Mouse (Mus musculus) heart, postnatal 0 days (tissue): Measurements from ENCODE around the gene Smtnl2.

Source experiments
- CTCF ChIP-seq: IDR thresholded peaks from 2 replicates; pipeline ENCODE4 v1.5.1; 2016; ENCODE audit warnings: antibody characterized with exemption, control low read depth, low read depth
- EP300 ChIP-seq: IDR thresholded peaks from 2 replicates; pipeline ENCODE4 v1.6.1; 2016; ENCODE audit warnings: antibody characterized with exemption, low read depth

DNA sequence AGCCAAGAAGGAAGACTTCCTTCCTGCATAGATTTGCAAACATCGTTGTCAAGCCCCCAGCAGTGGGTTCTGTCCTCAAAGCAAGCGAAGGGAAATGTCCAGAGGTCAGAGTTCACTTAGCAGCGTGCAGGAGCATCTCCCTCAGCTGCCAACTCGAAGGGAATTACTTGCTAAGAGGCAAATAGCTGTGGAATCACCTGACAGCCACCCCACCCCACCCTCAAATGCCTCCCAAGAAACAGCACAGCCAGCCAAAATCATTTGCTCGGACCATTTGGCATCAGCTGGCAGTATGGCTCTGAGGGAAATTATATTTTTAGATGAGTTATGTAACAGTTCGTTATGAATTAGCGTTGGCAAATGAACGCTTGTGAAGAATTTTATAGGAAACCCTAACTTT is 62.5 kb downstream of the Smtnl2 start:
- TF ChIP-seq CTCF (no peak), EP300 (no peak)
